Mouse (Mus musculus): ENCODE data around the gene Zbtb8b.
"Not testable (repeated sequence)": the region's sequence is repeated elsewhere in the genome, so short reads cannot be mapped to it uniquely, and the experiment has no call there.

The Zbtb8b gene

DNA sequence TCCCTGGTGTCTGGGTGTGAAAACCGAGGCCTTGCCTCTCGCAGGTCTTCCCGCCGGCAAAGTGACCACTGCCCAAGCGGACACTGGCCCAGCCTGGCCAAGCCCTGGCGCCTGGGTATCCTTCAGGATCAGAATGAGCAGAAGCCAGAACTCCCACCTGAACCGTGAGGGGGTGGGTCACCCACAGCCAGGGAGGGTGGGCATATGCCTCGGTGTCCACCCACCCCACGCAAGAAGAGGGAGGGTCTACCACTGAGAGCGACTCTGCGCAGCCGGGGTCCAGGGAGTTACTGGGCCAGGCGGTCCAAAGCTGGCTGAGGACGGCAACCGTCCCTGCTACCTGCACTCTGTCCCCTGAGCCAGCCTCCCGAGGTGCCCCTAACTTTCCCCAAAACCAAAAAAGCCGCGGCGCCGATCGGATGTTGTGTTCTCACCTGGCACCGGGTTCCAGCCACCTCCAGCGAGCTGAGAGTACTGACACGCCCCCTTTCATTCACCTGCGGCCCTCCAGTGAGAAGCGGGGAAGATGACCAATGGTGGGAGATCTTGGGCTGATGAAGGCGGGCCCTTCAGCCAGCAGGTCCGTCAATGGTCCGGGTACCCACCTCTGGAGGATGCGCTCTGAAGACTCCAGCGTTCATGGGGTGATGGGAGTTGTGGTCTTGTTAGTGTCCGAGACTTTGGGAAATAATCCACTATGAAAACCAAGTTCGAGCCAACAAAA is at the start of gene Zbtb8b:
Gene Zbtb8b, minus strand, starts transcription at position 514 of the 724 bp plus-strand sequence.
- DNase-seq (ENCODE audit: low spot score): no peak

DNA sequence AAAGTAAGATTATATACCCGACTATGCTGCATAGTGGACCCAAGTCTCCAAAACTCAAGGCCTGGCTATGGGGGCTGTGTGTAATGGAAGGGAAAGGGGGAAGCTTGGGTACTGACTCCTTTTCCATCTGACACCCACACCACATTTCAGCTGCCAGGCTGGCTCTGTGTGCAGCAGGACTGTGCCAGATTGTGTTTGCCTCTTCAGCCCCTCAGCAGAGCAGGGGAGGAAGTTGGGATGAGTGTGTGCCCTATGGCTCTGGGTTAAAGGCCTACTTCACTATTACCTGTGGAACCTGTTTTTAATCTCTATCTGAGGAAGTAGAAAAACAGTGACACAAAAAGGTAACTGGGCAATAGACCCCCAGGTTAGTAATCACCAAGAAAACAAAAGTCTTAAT is 40.4 kb upstream of the Zbtb8b start:
- DNase-seq (ENCODE audit: low spot score): no peak

DNA sequence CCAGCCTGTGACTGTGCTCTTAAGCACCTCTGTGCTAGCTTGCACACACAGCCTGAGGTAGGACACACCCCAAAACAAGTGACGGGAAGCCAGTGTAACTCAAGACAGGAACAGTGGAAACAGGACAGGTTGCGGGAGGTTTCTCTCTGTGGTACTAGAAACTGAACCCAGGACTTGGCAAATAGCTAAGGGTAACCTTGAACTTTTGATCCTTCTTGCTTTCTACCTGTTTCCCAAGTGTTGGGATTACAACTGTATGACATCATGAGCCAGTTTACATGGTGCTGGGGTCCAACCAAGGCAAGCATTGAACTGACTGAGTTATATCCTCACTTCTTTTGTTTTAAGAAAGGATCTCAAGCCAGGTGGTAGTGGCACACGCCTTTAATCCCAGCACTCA is 39.2 kb upstream of the Zbtb8b start:
- DNase-seq (ENCODE audit: low spot score): no peak

DNA sequence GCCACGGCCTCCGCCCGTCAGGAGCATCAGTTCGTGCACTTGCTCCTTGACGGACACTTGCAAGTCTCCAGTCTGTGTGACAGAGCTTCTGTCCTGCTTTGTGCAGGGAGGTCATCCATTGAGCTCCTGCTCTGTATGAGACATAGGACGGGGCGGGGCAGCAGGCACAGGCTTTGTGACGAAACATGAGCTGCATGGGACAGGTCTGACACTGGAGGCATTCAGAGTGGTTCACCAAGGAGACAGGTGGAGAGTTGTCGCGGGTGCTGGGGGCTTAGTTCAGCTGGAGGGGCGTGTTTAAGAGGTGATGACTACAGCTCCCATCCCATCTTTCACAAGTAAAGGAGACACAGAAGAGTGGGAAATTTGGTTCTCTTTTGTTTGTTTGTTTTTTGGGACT is 35.4 kb upstream of the Zbtb8b start:
- no peak for DNase-seq (ENCODE audit: low spot score)

DNA sequence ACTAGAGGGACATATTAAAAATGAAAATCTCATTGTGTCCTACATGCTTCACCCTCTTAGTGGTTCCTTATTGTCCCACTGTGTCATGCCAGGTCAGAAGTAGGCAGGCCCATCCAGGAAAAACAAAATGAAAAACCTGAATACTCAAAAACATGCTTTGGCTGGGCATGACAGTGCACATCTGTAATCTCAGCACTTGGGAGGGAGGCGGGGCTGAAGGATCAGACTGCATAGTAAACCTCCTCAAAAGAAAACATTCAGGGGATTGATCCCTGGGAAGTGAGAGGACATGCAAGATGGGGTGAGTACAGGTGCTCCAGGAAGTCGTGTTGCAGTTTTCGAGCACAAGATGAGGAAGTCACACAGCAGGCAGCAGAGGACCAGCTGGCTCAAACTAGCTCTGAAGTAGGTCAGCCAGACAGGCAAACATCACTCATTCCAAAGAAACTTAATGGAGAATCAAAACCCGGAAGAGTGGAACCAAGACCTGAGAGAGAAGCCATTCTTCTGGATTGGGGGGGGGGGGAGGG is 23.7 kb upstream of the Zbtb8b start:
- no peak for DNase-seq (ENCODE audit: low spot score)

DNA sequence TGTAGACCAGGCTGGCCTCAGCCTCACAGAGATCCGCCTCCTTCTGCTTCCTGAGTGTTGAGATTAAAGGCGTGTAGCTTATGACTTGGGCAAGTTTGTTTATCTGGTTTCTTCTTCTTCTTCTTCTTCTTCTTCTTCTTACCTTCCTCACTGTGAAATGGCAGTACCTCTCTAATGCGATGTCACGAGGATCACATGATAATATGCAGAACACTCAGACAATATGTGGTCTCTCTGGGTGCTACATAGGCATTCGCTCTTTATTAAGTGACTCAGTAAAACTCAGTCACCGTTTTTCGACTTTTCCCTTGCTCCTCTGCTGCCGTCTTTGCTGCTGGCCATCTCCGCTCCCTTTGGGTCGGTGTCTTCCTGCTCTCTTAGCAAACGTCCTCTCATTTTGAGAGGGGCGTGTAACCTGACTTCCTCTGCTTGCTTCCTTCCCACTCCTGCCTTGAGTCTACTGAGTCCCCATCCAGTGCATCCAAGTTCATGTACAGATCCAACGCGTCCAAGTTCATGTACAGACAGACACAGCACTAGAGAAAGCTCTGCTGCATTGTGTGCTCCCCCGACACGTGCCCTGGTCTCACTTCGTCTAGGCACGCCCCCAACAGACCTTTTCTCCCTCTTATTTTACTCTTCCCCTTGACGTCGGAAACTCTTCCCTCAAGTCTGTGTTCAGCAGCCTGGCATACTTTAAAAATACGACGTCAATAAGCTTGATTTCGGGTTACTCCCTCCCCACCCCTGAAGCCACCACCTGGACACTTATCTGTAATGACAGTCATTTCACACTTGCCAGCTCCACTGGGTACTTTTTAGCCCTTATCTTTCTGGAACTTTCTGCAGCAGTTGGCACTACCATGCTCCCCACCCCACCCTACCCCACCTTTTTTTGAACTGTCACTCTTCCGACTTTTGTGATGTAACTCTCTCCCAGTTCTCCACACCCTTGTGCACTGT is 22.7 kb upstream of the Zbtb8b start:
- DNase-seq (ENCODE audit: low spot score): no peak

DNA sequence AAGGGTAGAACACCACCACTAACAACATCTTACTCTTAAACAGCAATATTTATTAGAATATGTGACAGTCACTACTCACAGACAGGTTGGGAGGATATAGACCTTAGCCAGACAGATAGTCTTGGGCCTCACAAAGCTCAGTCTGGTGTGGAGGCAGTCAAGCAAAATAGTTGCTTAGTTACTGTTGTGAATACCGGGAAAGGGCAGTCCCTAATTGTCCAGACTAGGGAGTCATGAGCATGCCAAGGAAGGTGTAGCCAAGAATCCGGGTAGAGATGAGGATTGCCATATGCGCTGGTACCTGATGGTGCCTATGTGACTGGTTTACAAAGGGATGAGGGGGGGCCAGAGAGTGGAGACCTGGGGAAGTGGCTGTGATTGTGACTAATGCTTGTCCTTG is 21.5 kb upstream of the Zbtb8b start:
- DNase-seq (ENCODE audit: low spot score): peak; percentile 22

DNA sequence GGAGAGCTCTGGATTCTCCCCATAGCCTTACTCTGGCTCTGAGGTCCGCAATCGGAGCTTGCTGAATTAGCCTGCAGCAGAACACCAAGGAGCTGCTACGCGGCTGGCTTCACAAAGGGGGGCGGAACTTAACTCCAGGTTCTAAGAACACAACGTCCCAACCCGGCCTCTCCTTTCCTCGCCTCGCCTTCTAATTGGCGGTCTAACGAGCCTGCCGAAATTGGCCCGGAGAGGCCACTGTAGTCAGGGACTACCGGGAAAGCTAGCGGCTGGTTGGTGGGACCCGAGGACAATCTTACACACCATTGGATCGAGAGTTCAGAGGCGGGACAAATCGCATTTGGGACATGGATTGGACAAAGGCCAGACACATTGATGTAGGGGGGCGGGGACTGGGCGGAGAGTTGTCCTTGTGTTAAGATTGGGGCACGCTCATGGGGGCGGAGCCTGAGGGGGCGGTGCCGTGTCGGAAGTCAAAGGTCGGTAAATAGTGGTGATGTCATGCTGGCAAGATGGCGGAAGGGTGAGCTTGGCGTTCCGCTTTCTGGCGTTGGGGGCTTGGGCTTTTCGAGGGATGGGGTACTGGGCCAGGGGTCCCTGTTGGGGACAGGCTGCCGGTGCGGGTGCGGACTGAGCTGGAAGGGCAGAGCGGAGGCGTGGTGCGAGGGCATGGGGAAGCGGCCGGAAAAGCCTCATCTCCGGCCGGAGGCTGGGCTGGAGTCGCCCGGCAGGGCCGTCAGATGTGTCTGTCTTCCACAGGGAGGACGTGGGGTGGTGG is 20.7 kb upstream of the Zbtb8b start, which contains the start of gene Bsdc1:
Gene Bsdc1, plus strand, starts transcription at position 399 of the 778 bp plus-strand sequence.
- peak; percentile 100 for DNase-seq (ENCODE audit: low spot score)

DNA sequence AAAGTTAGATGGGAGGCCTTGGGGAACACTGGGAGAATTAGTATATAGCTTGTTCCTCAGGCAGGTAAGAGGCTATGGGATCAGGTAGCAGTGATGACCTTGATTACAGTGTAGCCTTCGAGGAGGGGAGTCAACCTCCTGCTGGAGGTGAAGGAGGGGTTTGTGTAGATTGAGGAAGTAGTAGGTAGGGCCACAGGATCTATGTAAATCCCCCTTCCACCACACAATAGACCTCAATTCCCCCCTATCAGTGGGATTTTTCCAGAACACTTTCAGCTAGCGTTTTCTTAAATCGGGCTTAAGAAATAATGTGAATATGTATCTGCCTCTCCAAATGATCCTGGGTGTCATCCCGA is 20.2 kb upstream of the Zbtb8b start:
- DNase-seq (ENCODE audit: low spot score): no peak

DNA sequence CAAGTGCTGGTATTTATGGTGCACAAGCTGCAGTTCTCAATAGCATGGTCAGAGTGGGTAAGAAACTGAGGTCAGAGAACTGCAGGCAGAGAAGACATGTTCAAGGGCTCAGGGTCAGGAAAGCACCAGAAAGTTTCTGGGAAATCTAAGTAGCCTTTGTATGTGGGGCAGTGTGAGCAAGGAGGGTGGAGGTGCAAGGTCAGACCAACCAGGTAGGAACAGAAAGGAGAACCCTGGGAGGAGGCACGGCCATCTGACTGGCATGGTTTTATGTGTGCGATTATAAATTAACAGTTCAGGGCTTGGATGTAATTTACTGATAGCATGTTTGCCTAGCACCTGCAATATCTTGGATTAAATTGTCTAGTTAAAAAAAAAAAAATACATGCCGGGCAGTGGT is 19.1 kb upstream of the Zbtb8b start:
- no peak for DNase-seq (ENCODE audit: low spot score)

DNA sequence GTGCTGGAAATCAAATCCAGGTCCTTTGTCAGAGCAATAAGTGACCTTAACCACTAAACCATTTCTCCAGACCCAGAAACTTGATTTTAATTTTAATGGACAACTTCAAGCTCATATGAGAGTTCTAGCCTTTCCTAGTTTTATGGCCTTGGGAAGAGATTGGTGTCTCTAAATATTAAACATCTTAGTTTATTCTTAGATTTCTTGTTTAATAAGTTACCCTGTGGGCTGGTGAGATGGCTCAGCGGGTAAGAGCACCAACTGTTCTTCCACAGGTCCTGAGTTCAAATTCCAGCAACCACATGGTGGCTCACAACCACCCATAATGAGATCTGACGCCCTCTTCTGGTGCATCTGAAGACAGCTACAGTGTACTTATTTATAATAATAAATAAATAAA is 16.7 kb upstream of the Zbtb8b start:
- not testable (repeated sequence) for DNase-seq (ENCODE audit: low spot score)

DNA sequence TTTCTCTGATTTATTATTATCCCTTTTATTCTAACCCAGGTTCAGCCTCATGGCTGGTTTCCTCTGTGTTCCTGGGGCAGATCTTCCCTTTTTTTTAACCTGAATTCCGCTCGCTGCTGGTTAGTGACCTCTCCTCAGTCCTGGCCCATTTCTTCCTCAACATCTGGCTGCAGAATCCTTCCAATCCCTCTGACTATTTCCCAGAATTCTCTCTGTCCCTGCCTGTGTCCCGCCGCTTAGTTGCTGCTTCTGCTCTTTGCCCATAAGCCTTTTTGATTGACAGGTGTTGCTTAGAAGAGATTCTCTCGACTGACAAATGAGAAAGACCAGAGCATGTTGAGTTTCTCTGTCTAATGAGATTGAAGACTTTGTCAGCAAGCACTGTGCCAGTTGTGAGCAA is 15.5 kb upstream of the Zbtb8b start:
- DNase-seq (ENCODE audit: low spot score): peak; percentile 38

DNA sequence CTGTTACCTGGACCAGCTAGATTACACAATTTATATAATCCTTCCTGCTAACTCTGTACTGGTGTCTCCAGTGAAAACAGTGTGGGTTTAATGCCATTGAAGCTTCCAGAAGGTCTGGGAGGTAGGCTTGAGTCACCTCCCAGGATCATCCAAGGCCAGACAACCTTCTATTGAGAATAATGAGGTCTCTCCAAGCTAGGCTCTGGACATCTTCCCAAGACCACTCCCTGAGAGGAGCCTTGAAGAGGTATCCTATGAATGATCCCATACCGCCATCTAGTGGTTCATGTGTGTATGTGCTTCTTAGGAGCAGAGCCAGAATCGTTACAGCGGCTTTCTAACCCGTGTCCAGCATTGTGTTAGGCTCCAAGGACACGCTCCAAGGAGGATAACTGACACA is 14.6 kb upstream of the Zbtb8b start:
- peak; percentile 88 for DNase-seq (ENCODE audit: low spot score)

DNA sequence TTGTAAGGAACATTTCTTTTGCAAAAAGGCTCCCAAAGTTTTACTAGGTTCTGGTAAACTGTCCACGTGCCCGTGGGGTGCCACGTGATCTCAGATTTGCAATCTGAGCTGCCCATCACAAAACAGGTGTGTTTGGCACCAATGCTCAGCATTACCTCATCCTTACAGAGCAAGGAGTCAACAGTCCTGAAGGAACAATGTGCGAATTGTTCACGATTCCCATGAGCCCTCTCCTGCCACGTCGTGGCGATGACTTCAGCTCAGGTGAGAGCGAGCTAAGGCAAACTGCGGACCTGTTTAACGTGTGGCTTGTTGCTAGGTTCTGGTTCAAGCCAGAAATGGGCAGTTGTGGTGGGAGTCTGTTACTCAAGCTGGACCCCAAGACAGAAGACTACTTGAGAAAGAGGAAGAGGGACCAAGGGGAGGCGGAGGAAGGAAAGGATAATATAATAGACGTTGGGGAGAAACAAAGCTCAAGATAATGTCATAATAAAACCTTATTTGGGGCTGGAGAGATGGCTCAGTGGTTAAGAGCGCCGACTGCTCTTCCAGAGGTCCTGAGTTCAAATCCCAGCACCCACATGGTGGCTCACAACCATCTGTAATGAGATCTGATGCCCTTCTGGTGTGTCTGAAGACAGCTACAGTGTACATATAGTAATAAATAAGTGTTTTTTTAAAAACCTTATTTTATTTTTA is 11.0 kb upstream of the Zbtb8b start:
- DNase-seq (ENCODE audit: low spot score): no peak

DNA sequence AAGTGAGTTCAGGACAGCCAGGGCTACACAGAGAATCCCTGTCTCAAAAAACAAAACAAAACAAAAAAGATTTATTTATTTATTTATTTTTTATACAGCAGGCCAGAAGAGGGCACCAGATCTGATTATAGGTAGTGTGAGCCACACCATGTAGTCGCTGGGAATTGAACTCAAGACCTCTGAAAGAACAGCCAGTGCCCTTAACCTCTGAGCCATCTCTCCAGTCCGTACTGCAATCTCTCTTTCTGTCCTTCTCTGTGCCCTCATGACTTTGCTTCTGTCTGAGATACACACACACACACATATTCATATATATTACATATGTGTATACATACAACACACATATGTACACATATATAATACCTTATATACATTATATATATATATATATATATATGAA is 10.2 kb upstream of the Zbtb8b start:
- DNase-seq (ENCODE audit: low spot score): no peak

DNA sequence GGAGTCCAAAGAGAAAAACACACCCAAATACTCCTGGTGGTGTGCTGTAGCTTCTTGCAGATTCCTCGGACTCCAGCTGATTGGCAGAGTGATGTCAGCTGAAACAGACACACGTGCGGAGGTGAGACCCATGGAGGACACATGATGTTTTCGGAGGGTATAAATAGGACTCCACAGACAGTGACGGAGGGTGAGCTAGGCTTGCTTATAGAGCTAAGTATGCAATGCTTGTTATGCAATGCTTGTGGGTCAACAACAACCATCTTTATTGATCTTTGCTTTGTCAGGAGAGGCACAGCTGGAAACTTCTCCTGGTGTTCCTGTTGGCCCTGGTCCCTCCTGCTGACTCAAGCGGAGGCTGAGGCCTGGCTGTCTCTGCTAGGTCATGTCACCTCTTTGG is 8.1 kb upstream of the Zbtb8b start:
- DNase-seq (ENCODE audit: low spot score): no peak

DNA sequence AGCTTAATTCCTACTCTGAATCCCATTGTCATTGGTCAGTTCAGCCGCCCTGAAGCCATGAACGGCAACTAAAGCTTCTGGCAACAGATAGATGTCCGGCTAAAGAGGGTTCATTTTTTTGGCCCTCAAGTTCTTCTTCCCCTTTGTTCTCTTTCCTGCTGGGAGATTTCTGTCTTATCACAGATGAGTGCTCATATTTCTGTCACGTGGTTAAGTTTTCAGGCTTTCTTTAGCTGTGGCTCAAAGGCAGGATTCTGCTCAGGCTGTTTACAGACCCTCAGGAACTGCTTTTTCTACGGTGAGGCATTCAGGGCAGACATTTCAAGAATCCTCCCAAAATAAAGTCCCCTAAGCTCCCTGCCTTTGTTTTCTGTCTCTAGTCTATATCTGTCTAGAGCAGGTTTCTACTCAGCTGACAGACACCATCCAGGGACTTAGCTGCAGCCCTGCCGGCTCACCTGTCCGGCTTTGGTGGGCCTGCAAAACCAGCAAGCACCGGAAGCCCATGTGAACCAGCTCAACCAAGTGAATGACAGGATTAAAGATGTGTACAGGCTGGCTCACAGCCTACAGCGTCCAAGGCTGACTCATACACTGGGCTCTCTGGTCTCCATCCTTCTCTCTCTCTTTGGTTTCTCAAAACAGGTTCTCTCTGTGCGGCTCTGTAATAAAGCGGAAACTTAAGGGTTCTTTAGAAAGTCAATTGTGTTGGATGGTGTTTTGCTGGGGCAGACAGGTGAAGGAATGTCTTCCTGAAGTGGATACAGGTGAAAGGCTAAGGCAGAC is 7.3 kb upstream of the Zbtb8b start:
- no peak for DNase-seq (ENCODE audit: low spot score)

DNA sequence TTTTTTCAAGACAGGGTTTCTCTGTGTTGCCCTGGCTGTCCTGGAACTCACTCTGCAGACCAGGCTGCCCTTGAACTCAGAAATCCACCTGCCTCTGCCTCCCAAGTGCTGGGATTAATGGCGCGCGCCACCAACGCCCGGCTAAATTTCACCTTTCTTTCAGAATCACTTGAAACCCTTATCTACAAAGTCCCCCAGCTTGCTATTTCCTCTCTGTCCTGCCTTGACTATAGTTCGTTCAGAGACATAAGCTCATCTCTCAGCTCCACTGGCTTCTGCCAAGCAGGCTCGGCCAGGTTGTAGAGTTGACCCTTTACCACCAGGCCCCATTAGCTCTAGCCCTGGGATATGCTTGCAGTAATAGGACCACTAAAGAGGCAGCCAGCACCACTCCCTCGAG is 6.7 kb upstream of the Zbtb8b start:
- DNase-seq (ENCODE audit: low spot score): no peak

DNA sequence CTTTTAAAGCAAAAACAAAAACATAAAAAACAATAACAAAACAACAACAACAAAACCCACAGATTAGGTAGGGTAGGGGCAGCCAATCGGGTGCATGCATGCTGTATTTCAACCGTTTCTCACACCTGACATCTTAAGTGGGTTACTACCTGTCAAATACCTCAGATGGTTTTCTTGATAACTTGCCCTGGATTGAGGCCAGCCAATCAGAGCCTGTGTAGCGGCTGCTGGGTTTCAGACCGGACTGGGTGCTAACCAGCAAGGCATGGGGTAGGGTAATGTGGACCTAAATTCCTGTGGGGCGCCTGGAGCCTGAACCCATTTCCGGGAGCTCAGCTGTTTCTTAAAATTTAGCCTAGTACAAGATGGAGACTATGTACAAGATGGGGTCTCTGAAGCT is 492 bp upstream of the Zbtb8b start:
- DNase-seq (ENCODE audit: low spot score): no peak

DNA sequence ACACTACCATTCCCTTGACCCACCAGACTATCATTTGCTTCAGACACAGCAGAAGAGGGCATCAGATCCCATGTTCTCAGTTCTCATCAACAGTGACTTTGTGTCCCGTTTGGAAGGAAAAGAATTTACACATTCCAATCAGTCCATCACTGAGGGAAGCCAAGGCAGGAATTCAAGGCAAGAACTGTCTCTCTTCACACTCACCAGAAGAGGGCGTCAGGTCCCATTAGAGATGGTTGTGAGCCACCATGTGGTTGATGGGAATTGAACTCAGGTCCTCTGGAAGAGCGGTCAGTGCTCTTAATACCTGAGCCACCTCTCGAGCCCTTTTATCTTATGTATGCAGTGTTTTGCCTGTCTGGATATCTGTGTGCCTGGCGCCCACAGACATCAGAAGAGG is 22.3 kb downstream of the Zbtb8b start:
- no peak for DNase-seq (ENCODE audit: low spot score)

DNA sequence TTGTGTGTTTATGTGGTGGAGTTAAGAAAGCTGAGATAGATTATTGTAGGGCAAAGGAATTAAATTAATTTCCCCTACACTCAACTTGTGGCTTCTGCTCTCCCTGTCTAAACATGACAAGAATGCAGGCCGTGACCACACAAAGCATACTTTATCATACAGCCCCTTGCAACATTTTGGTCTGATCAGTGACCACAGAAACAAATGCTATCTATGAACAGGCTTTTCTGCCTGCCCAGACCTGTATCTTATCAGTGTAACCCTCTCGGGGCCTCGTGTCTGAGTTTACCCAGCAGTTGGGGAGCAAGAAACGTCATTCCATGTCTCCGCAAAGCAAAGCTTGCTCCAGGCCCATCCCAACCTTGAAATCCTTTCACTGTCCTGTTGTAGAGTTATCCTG is 24.2 kb downstream of the Zbtb8b start:
- DNase-seq (ENCODE audit: low spot score): no peak
